Mouse (Mus musculus): ENCODE results near the gene P3h3.

GRCm38 (mm10) chr6:124834512-124835081 is 23.0 kb downstream of the P3h3 start:
- no peak for TF ChIP-seq POLR2A (IDR thresholded peaks at IDR 0.05; ENCODE audit: low read depth, low read length)
- TF ChIP-seq CTCF (IDR thresholded peaks at IDR 0.05; ENCODE audit: extremely low read depth, insufficient read length, insufficient replicate concordance, low read depth, low read length): no peak
